Mouse (Mus musculus) ES-E14 (cell line): ENCODE results near the gene Wdr74. TPM values are rescaled to one million over a fixed set of nuclear protein-coding genes. Genes with fewer than 3 reads are reported as not detected.

Source experiments
- DNase-seq: peaks from one replicate; pipeline ENCODE4 v3.0.0-alpha.2; 2013; ENCODE audit warnings: low read depth, low spot score
- H3K27ac ChIP-seq: 2 replicates; pipeline ENCODE4 v1.5.1; 2012; ENCODE audit warnings: low read depth, mild to moderate bottlenecking, low read length, moderate library complexity, mixed read lengths; ENCODE audit not compliant: poor library complexity, insufficient read depth, severe bottlenecking
- H3K36me3 ChIP-seq: 2 replicates; pipeline ENCODE4 v1.6.1; 2012; ENCODE audit warnings: mild to moderate bottlenecking, low read length, moderate library complexity, mixed read lengths; ENCODE audit not compliant: control insufficient read depth, poor library complexity, insufficient read depth, severe bottlenecking
- H3K4me1 ChIP-seq, 2 experiments: fragments of 150-350 bp in 1 of 2; sonication (generic) in 1 of 2; 2 replicates each; pipeline ENCODE4 v1.6.1; 2012; ENCODE audit warnings: low read length in 2 of 2, mild to moderate bottlenecking in 1 of 2, mixed read lengths in 1 of 2; ENCODE audit not compliant: control insufficient read depth in 2 of 2, insufficient read depth in 2 of 2, poor library complexity in 1 of 2
- H3K4me3 ChIP-seq, 2 experiments: fragments of 150-350 bp in 1 of 2; sonication (generic) in 1 of 2; 2 replicates each; pipeline ENCODE4 v1.5.1; 2012; ENCODE audit warnings: low read length in 2 of 2, low read depth in 1 of 2, mild to moderate bottlenecking in 1 of 2, mixed read lengths in 1 of 2; ENCODE audit not compliant: insufficient read depth in 1 of 2, poor library complexity in 1 of 2, severe bottlenecking in 1 of 2
- H3K9ac ChIP-seq: 2 replicates; pipeline ENCODE4 v1.6.1; 2012; ENCODE audit warnings: low read depth, mild to moderate bottlenecking, low read length, mixed read lengths; ENCODE audit not compliant: poor library complexity, insufficient read depth, severe bottlenecking
- H3K9me3 ChIP-seq: fragments of 150-350 bp; sonication (generic); 2 replicates; pipeline ENCODE4 v1.6.1; 2012; ENCODE audit warnings: low read depth, mild to moderate bottlenecking, low read length; ENCODE audit not compliant: control insufficient read depth, insufficient read depth
- CHD2 ChIP-seq: IDR thresholded peaks from 2 replicates; pipeline ENCODE4 v1.6.1; 2014; ENCODE audit warnings: mild to moderate bottlenecking, low read depth, low read length, inconsistent platforms
- HCFC1 ChIP-seq: IDR thresholded peaks from 2 replicates; pipeline ENCODE4 v1.6.1; 2012; ENCODE audit warnings: low read length, inconsistent platforms, borderline replicate concordance; ENCODE audit not compliant: insufficient read depth
- MAFK ChIP-seq: IDR thresholded peaks from 2 replicates; pipeline ENCODE4 v1.6.1; 2014; ENCODE audit warnings: mild to moderate bottlenecking, low read depth, low read length, inconsistent platforms; ENCODE audit not compliant: insufficient read depth
- ZC3H11A ChIP-seq: IDR thresholded peaks from 2 replicates; pipeline ENCODE4 v1.6.1; 2012; ENCODE audit warnings: low read depth, mild to moderate bottlenecking, inconsistent platforms, low read length, borderline replicate concordance
- ZNF384 ChIP-seq: IDR thresholded peaks from 2 replicates; pipeline ENCODE4 v1.6.1; 2012; ENCODE audit warnings: low read depth, low read length, inconsistent platforms
- in situ Hi-C, 2 experiments: fragments of 600-800 bp; cut with MboI; formaldehyde crosslinking; loops; one replicate each; pipeline ENCODE4 v1.15.1; 2025; ENCODE audit warnings: low sequenced_read_pairs in 2 of 2, inconsistent platforms in 1 of 2; ENCODE audit not compliant: unreplicated experiment in 2 of 2
- total RNA-seq: library from RNA; depleted of rRNA; stranded (reverse); fragments of 300-350 nt; gene quantifications from 2 replicates; pipeline ENCODE4 v1.2.3, GENCODE M21; 2012

The Wdr74 gene
- total RNA-seq, 1 experiment: 173 TPM

- no peak overlapping the region for H3K4me3 ChIP-seq
- H3K4me1 ChIP-seq: no peaks in the 10 kb centered on the region
- no peaks in the 10 kb centered on the region for H3K9me3 ChIP-seq
- no peak overlapping the region for H3K9ac ChIP-seq
- H3K36me3 ChIP-seq: peaks cover 27% of the 10 kb centered on the region
- H3K27ac ChIP-seq: no peak overlapping the region
- in situ Hi-C loops: no loop called here
- no peak for DNase-seq
- TF ChIP-seq HCFC1 (no peak), ZNF384 (no peak), ZC3H11A (no peak), MAFK (no peak), CHD2 (no peak)
These were observed 4.0 kb downstream of the Wdr74 start for GRCm38 (mm10) chr19:8739646-8740045.

- no peak for DNase-seq
- Histone ChIP-seq H3K9ac (peak within 1 kb of the TSS; percentile 96), H3K36me3 (peaks cover 27% of the 10 kb centered on the region), H3K27ac (peak within 1 kb of the TSS; percentile 95), H3K9me3 (no peaks in the 10 kb centered on the region), H3K4me3 (peak within 1 kb of the TSS; percentile 88 to 89), H3K4me1 (no peaks in the 10 kb centered on the region)
- in situ Hi-C loops: no loop called here
- TF ChIP-seq ZNF384 (no peak), HCFC1 (no peak), MAFK (no peak), CHD2 (no peak), ZC3H11A (no peak)
These were observed 5.0 kb downstream of the Wdr74 start, which contains the start of gene 1700092M07Rik for GRCm38 (mm10) chr19:8740603-8741002. Gene 1700092M07Rik, plus strand, starts transcription at chr19:8740718.

DNA sequence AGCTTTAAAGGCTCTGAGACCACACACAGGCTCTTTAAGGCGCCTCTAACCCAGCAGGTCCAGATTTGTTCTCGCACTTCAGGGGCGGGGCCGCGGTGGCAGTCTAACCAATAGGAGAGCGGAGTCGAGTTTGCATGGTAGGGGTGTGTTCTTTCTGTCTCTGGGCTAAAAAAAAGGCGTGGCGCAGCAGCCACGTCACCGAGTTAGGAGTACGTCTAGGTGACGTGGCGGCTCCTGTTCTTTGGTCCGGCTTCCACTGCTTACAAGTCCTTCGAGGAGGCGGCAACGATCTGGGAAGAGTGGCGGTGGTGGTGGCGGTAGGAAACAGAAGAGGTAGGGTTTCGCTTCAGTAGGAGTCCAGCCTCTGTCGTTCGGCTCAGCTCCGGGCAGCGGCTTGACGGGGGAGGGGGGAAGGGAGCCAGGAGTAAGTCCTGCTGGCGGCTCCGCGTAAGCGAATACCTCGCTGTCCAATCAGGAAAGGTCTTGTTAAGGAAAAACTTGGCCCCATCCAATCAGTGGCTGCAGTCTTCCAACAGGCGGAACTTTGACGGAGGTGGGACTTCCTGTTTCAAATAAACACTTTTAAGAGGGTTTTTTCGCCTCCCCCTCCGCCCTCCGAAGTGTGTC is 5.7 kb downstream of the Wdr74 start, which contains the start of gene Stx5a:
Stx5a (plus strand) TSS at position 171 of the 627 bp plus-strand sequence.
- Histone ChIP-seq H3K36me3 (peaks cover 28% of the 10 kb centered on the region), H3K27ac (peak within 1 kb of the TSS; percentile 95), H3K4me1 (no peaks in the 10 kb centered on the region), H3K9me3 (no peaks in the 10 kb centered on the region), H3K9ac (peak within 1 kb of the TSS; percentile 96), H3K4me3 (peak within 1 kb of the TSS; percentile 88 to 89)
- DNase-seq: peak; percentile 98
- TF ChIP-seq ZNF384 (0 out of 2 replicates have a peak, but pooled peaks have one; percentile 36), HCFC1 (no peak), CHD2 (peak; percentile 85), MAFK (no peak)
- in situ Hi-C loops: no loop called here

DNA sequence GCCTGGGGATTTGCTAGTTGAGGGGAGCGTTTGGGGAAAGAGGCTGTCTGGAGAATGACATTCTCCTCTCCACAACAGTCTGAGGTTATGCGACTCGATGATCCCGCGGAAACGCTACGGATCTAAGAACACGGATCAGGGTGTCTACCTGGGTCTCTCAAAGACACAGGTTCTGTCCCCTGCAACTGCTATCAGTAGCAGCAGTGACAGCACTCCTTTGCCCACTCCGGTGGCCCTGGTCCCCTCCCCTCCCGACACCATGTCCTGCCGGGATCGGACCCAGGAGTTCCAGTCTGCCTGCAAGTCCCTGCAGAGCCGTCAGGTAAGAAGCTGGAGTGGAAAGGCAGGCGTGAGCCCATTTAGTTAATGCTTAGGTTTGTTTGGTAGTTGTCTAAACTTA is 6.5 kb downstream of the Wdr74 start:
- peak overlapping the region; percentile 81 for H3K9ac ChIP-seq
- peaks cover 28% of the 10 kb centered on the region for H3K36me3 ChIP-seq
- in situ Hi-C loops: no loop called here
- DNase-seq: no peak
- no peak overlapping the region for H3K27ac ChIP-seq
- H3K9me3 ChIP-seq: no peaks in the 10 kb centered on the region
- no peaks in the 10 kb centered on the region for H3K4me1 ChIP-seq
- TF ChIP-seq MAFK (no peak), HCFC1 (no peak), ZC3H11A (no peak), ZNF384 (no peak), CHD2 (no peak)
- peak overlapping the region; percentile 88 to 89 for H3K4me3 ChIP-seq

- Histone ChIP-seq H3K9me3 (no peaks in the 10 kb centered on the region), H3K36me3 (peaks cover 21% of the 10 kb centered on the region), H3K4me1 (no peaks in the 10 kb centered on the region), H3K27ac (no peak overlapping the region), H3K4me3 (no peak overlapping the region), H3K9ac (no peak overlapping the region)
- no peak for TF ChIP-seq MAFK
- no peak for TF ChIP-seq HCFC1
- TF ChIP-seq ZC3H11A: no peak
- no peak for TF ChIP-seq CHD2
- no peak for TF ChIP-seq ZNF384
- in situ Hi-C loops: no loop called here
- no peak for DNase-seq
These were observed 9.8 kb downstream of the Wdr74 start for GRCm38 (mm10) chr19:8745382-8745781.
